Mouse (Mus musculus): ENCODE data around the gene Fndc1. TPM values are rescaled to one million over a fixed set of nuclear protein-coding genes. Genes with fewer than 3 reads are reported as not detected.
A peak's percentile ranks its signal among the peaks of the same experiment; 100 is the strongest.

Gene Fndc1
- polyA plus RNA-seq (2014; fragmentation: Nextera tagmentation; extraction: Ambion mirVana) = 8.6 and 11.1 TPM in 2 replicates

DNA sequence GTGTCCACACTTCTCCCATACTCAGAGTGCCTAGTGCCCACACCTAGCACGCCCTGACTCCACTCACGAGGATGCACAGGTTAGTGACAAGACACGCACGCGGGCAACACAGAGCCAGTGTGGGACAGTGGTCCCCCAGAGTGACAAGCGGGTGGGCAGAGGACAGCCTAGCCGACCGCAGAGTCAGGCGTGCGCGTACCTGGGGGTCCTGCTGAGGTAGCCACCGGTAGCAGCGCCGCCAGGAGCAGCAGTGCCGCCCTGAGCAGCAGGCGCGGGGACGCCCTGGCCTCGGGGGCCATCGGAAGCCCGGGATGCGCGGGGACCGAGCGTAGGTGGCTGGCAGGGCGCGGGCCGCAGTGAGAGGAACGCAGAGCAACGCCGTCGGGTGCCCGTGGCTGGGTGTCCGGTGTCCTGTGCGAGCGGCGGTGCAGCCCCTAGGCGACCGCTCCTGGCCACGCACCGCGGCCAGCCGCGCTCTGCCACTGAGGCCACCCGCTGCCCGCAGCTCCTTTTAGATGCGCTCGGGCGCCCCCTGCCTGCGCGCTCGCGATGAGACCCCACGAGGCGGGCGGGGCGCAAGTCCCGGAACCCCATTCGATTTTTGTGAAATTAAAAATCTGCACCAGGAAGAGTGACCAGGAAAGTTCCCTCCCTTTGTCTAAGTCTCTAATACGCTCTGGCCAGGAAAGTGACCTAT, at the start of gene Fndc1:
Gene Fndc1 (minus strand): TSS at position 484 of the 697 bp plus-strand sequence.
- ATAC-seq (ENCODE audit: low read depth) = peak; percentile 79
- no peaks in the 10 kb centered on the region for H3K9me3 ChIP-seq (ENCODE audit: control insufficient read depth, low read length)

DNA sequence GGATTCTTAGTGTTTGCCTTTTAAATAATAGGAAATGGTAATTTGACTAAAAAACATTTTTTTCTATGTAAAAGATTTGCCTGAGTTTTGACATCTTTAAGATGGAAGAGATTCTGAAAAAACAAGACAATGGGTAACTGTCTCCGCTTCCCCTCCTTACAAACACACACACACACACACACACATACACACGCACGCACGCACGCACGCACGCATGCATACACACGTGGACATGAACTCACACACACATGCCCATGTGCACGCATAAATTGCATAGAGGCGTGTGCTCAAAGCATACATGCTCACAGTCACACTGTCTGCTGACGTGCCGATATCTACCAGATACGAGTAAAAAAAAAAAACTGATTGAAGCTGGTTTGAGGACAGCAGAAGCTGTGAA, 49.4 kb upstream of the Fndc1 start:
- WGBS = 88% methylated on average over 13 of the region's 13 CpGs

More for the DNA sequence above, at the start of gene Fndc1:
- peaks cover 6% of the 10 kb centered on the region; the same call in 1 of the 2 replicates for H3K4me1 ChIP-seq (ENCODE audit: control insufficient read depth, insufficient read depth, low read length)
- WGBS = under 1% methylated on average over 60 of the region's 60 CpGs
- no peaks in the 10 kb centered on the region for H3K36me3 ChIP-seq (ENCODE audit: control insufficient read depth, insufficient read depth, low read length)
- no peak within 1 kb of the TSS for H3K27ac ChIP-seq (ENCODE audit: low read depth, low read length)
- peak within 1 kb of the TSS; percentile 54; the same call in 1 of the 2 replicates for H3K9ac ChIP-seq (replicated peaks; ENCODE audit: low read depth, low read length)
- peak within 1 kb of the TSS; percentile 99 for H3K4me2 ChIP-seq (ENCODE audit: low read depth, low read length)
- peaks cover 4% of the 10 kb centered on the region; the same call in 1 of the 2 replicates for H3K27me3 ChIP-seq (ENCODE audit: control insufficient read depth, insufficient read depth, low read length)
- H3K4me3 ChIP-seq (ENCODE audit: low read depth, low read length) = peak within 1 kb of the TSS; percentile 46

DNA sequence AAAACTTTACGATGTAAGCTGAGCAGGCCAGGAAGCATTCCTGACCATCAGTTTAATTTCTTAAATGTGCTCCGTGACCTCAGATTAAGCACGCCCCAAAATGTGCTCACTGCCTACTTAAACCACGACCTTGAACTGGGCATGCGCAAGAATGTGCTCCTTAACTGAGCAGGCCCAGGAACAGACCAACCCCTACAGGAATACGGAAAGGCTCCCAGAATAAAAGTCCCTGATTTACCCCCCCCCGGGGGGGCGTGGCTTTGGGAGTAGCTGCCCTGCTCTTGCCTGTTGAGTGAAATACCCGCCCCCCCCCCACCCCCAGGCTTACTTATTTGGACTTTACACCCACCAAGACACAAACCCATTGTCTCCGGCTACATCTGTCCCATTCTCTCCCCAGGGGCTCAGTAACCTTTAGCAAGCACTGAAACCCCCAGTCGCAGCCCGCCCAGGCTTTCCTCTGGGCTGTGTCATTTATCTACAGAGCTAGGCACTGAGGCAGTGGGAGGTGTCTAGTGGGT, 48.9 kb upstream of the Fndc1 start:
- WGBS = 21% methylated on average over 12 of the region's 12 CpGs
- Histone ChIP-seq H3K4me1 (ENCODE audit: control insufficient read depth, insufficient read depth, low read length) (no peaks in the 10 kb centered on the region), H3K27ac (ENCODE audit: low read depth, low read length) (no peak overlapping the region), H3K9me3 (ENCODE audit: control insufficient read depth, low read length) (no peaks in the 10 kb centered on the region), H3K27me3 (ENCODE audit: control insufficient read depth, insufficient read depth, low read length) (no peaks in the 10 kb centered on the region), H3K4me2 (ENCODE audit: low read depth, low read length) (no peak overlapping the region), H3K36me3 (ENCODE audit: control insufficient read depth, insufficient read depth, low read length) (no peaks in the 10 kb centered on the region), H3K4me3 (ENCODE audit: low read depth, low read length) (no peak overlapping the region), H3K9ac (replicated peaks; ENCODE audit: low read depth, low read length) (no peak overlapping the region)
- no peak for ATAC-seq (ENCODE audit: low read depth)

More for the DNA sequence above, 49.4 kb upstream of the Fndc1 start:
- no peaks in the 10 kb centered on the region for H3K4me1 ChIP-seq (ENCODE audit: control insufficient read depth, insufficient read depth, low read length)
- no peaks in the 10 kb centered on the region for H3K9me3 ChIP-seq (ENCODE audit: control insufficient read depth, low read length)
- H3K27me3 ChIP-seq (ENCODE audit: control insufficient read depth, insufficient read depth, low read length) = no peaks in the 10 kb centered on the region
- no peak for ATAC-seq (ENCODE audit: low read depth)
- no peak overlapping the region for H3K9ac ChIP-seq (replicated peaks; ENCODE audit: low read depth, low read length)
- H3K27ac ChIP-seq (ENCODE audit: low read depth, low read length) = no peak overlapping the region
- H3K4me2 ChIP-seq (ENCODE audit: low read depth, low read length) = no peak overlapping the region
- no peak overlapping the region for H3K4me3 ChIP-seq (ENCODE audit: low read depth, low read length)
- H3K36me3 ChIP-seq (ENCODE audit: control insufficient read depth, insufficient read depth, low read length) = no peaks in the 10 kb centered on the region

DNA sequence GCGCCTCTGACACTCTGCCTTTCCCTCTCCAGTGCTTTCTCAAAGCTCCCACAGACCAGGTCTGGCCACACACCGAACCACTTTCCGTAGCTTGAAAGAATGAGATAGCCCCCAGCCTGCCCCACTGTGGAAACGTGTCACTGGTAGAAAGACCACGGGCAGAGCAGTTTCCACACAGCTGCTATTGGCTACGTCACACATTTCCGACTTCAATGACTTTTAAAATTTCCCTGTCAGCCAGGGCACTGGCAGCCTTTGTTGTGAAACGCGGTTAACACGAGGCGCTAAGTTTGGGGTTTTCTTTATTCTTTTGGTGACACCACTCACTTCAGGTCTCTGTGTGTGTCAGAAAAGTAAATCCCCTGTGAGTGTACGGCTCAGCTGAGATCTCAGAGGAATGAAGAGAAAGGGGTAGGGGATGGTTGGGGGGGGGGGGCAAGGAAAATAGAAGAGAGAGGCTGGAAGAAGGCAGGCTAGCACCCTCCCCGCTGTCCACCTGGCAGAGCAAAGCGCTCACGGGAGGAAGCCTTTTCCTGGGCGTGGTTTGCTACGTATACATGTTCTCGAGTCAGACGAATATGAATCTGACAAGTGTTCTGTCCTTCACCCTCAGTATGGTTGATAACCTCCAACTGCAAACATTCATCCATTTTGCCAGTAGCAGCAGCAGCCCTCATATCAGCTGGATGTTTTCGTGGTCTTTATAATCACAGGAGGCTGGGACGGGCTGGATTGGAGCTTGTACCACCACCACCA, 47.9 kb upstream of the Fndc1 start:
- H3K4me2 ChIP-seq (ENCODE audit: low read depth, low read length) = no peak overlapping the region
- WGBS = 86% methylated on average over 21 of the region's 21 CpGs
- H3K4me1 ChIP-seq (ENCODE audit: control insufficient read depth, insufficient read depth, low read length) = no peaks in the 10 kb centered on the region

DNA sequence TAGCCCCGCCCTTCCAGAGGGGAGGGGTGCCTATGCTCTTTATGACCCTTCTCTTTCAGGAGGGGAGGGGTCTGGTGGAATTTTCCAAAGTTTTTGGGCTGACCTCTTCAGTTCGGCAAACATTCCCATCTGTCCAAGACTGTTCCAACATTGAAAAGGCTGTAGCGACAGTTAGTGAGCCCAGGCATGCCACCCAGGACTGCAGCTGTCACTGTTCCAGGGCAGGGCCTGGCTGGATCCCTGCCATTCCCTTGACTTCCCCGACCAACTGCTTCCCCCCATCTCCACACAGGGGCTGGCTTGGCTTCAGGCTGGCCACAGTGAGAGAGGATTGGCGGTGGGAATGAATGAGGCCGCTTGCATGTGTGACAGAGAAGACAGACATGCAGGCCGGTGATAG, 46.3 kb upstream of the Fndc1 start:
- no peak overlapping the region for H3K4me2 ChIP-seq (ENCODE audit: low read depth, low read length)
- H3K9ac ChIP-seq (replicated peaks; ENCODE audit: low read depth, low read length) = no peak overlapping the region
- H3K4me3 ChIP-seq (ENCODE audit: low read depth, low read length) = no peak overlapping the region
- H3K27me3 ChIP-seq (ENCODE audit: control insufficient read depth, insufficient read depth, low read length) = no peaks in the 10 kb centered on the region
- H3K36me3 ChIP-seq (ENCODE audit: control insufficient read depth, insufficient read depth, low read length) = no peaks in the 10 kb centered on the region
- 60% methylated on average over 7 of the region's 7 CpGs for WGBS
- ATAC-seq (ENCODE audit: low read depth) = no peak
- H3K4me1 ChIP-seq (ENCODE audit: control insufficient read depth, insufficient read depth, low read length) = no peaks in the 10 kb centered on the region
- no peak overlapping the region for H3K27ac ChIP-seq (ENCODE audit: low read depth, low read length)
- no peaks in the 10 kb centered on the region for H3K9me3 ChIP-seq (ENCODE audit: control insufficient read depth, low read length)

More for the DNA sequence above, 47.9 kb upstream of the Fndc1 start:
- no peak overlapping the region for H3K9ac ChIP-seq (replicated peaks; ENCODE audit: low read depth, low read length)
- H3K9me3 ChIP-seq (ENCODE audit: control insufficient read depth, low read length) = no peaks in the 10 kb centered on the region
- H3K27ac ChIP-seq (ENCODE audit: low read depth, low read length) = no peak overlapping the region
- ATAC-seq (ENCODE audit: low read depth) = no peak
- no peaks in the 10 kb centered on the region for H3K27me3 ChIP-seq (ENCODE audit: control insufficient read depth, insufficient read depth, low read length)
- no peaks in the 10 kb centered on the region for H3K36me3 ChIP-seq (ENCODE audit: control insufficient read depth, insufficient read depth, low read length)
- no peak overlapping the region for H3K4me3 ChIP-seq (ENCODE audit: low read depth, low read length)

DNA sequence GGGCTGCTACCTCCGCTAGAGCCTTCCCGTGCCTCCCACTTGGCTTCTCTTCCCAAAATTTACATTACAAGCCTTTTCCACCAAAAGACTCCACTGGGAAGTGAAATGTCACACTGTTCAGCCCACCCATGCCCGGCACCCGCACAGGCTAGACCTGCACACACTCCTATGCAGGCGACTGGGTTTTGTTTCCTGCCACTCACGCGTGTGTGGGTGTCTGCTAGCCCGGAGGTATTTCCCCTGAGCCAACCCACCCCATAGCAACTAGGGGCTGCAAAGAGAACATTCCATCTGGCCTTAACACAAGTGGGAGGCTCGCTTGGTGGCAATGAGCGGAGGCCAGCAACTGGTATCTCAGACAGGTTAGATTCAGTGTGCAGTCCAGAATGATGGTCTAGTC, 44.7 kb upstream of the Fndc1 start:
- Histone ChIP-seq H3K4me3 (ENCODE audit: low read depth, low read length) (no peak overlapping the region), H3K9ac (replicated peaks; ENCODE audit: low read depth, low read length) (no peak overlapping the region)
- WGBS = 88% methylated on average over 10 of the region's 10 CpGs

DNA sequence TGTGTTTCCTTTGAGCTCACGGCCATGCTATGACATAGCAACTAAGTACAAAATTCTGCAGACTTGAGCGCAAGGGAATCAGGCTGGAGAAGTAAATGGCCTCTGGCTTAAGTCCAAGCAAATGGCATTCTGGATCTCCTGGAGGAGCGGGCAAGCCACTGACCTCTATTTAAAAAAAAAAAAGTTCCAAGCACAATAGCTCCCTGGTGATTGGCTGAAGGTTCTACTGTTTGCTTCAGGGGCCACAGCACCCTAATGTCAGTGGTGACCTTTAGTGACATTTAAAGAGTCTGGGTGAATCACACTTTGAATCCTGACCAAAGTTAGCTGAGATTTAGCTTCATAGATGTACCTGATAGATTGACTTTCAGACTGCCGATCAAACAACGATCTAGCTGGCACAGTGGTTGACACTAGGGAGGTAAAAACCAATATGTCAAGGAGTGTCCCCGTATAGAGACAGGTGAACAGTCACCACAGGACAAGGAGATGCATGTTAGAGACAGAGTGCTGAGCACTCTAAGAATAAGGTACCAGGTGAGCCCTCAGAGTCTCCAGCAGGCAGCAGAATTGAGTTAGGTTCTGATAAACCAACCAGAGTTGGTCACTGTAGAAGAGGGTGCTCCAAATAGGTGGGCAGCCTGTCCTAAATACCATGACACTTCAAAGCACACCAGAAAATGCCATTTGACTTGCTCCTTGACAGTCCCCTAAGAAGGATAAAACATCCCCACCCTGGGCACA, 43.9 kb upstream of the Fndc1 start:
- no peaks in the 10 kb centered on the region for H3K9me3 ChIP-seq (ENCODE audit: control insufficient read depth, low read length)
- H3K36me3 ChIP-seq (ENCODE audit: control insufficient read depth, insufficient read depth, low read length) = no peaks in the 10 kb centered on the region
- no peak overlapping the region for H3K27ac ChIP-seq (ENCODE audit: low read depth, low read length)
- no peaks in the 10 kb centered on the region for H3K27me3 ChIP-seq (ENCODE audit: control insufficient read depth, insufficient read depth, low read length)
- no peak overlapping the region for H3K4me2 ChIP-seq (ENCODE audit: low read depth, low read length)
- 82% methylated on average over 6 of the region's 6 CpGs for WGBS
- no peak overlapping the region for H3K9ac ChIP-seq (replicated peaks; ENCODE audit: low read depth, low read length)
- no peaks in the 10 kb centered on the region for H3K4me1 ChIP-seq (ENCODE audit: control insufficient read depth, insufficient read depth, low read length)
- no peak for ATAC-seq (ENCODE audit: low read depth)
- no peak overlapping the region for H3K4me3 ChIP-seq (ENCODE audit: low read depth, low read length)

More for the DNA sequence above, 44.7 kb upstream of the Fndc1 start:
- H3K36me3 ChIP-seq (ENCODE audit: control insufficient read depth, insufficient read depth, low read length) = no peaks in the 10 kb centered on the region
- no peak overlapping the region for H3K27ac ChIP-seq (ENCODE audit: low read depth, low read length)
- H3K4me1 ChIP-seq (ENCODE audit: control insufficient read depth, insufficient read depth, low read length) = no peaks in the 10 kb centered on the region
- no peak for ATAC-seq (ENCODE audit: low read depth)
- no peaks in the 10 kb centered on the region for H3K9me3 ChIP-seq (ENCODE audit: control insufficient read depth, low read length)
- no peaks in the 10 kb centered on the region for H3K27me3 ChIP-seq (ENCODE audit: control insufficient read depth, insufficient read depth, low read length)
- H3K4me2 ChIP-seq (ENCODE audit: low read depth, low read length) = no peak overlapping the region

DNA sequence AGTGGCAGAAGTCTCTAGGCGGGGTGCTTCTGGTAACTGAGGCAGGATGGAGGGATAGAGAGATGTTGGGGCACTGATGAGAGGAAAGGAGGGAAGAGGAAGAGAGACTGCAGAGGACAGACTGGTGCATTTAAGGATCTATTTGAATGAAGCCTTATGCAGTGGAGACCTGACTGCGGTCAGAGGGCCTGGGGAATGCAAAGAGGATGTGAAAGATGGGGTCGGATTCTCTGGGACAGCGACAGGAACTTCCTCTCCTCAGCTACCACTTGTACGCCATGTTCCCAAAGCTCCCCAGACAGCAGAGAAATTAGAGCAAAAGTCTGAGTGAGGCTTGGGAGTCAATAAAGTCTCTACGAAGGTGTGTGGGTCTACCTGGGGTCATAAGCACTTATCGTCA, 42.0 kb upstream of the Fndc1 start:
- WGBS = 79% methylated on average over 7 of the region's 7 CpGs
- Histone ChIP-seq H3K27me3 (ENCODE audit: control insufficient read depth, insufficient read depth, low read length) (no peaks in the 10 kb centered on the region), H3K9me3 (ENCODE audit: control insufficient read depth, low read length) (no peaks in the 10 kb centered on the region), H3K4me1 (ENCODE audit: control insufficient read depth, insufficient read depth, low read length) (no peaks in the 10 kb centered on the region), H3K9ac (replicated peaks; ENCODE audit: low read depth, low read length) (no peak overlapping the region), H3K4me3 (ENCODE audit: low read depth, low read length) (no peak overlapping the region), H3K36me3 (ENCODE audit: control insufficient read depth, insufficient read depth, low read length) (no peaks in the 10 kb centered on the region), H3K4me2 (ENCODE audit: low read depth, low read length) (no peak overlapping the region), H3K27ac (ENCODE audit: low read depth, low read length) (no peak overlapping the region)
- no peak for ATAC-seq (ENCODE audit: low read depth)
